Mouse (Mus musculus): Measurements from ENCODE around the gene Hal. TPM values are rescaled to one million over a fixed set of nuclear protein-coding genes. Genes with fewer than 3 reads are reported as not detected.
A peak's percentile ranks its signal among the peaks of the same experiment; 100 is the strongest.

Gene Hal
- polyA plus RNA-seq, 1 experiment from 2014 or later: not detected

- H3K27ac ChIP-seq (replicated peaks; ENCODE audit: low read depth, low read length): no peak overlapping the region
- ATAC-seq (replicated peaks; ENCODE audit: insufficient number of reproducible peaks, low FRiP score, low TSS enrichment, low read depth) (no peak), DNase-seq (ENCODE audit: low spot score) (no peak)
- WGBS: 89% methylated on average over 13 of the region's 13 CpGs
- no peaks in the 10 kb centered on the region; the same call in 1 of the 2 replicates for H3K36me3 ChIP-seq (replicated peaks; ENCODE audit: control insufficient read depth, insufficient read depth, low read depth, low read length)
- no peak overlapping the region for H3K4me3 ChIP-seq (ENCODE audit: low read depth, low read length)
- H3K27me3 ChIP-seq (ENCODE audit: control insufficient read depth, insufficient read depth, low read length): no peaks in the 10 kb centered on the region
- no peak overlapping the region for H3K9ac ChIP-seq (replicated peaks; ENCODE audit: low read length)
- no peaks in the 10 kb centered on the region for H3K9me3 ChIP-seq (replicated peaks; ENCODE audit: control insufficient read depth, low read length)
- H3K4me1 ChIP-seq (ENCODE audit: control insufficient read depth, insufficient read depth, low read length): no peaks in the 10 kb centered on the region
- no peak overlapping the region for H3K4me2 ChIP-seq (ENCODE audit: low read depth, low read length)
These were observed 25.0 kb upstream of the Hal start for GRCm38 (mm10) chr10:93463611-93464010.

- Histone ChIP-seq H3K27ac (replicated peaks; ENCODE audit: low read depth, low read length) (no peak overlapping the region), H3K9me3 (replicated peaks; ENCODE audit: control insufficient read depth, low read length) (no peaks in the 10 kb centered on the region), H3K4me3 (ENCODE audit: low read depth, low read length) (no peak overlapping the region), H3K4me1 (ENCODE audit: control insufficient read depth, insufficient read depth, low read length) (no peaks in the 10 kb centered on the region), H3K4me2 (ENCODE audit: low read depth, low read length) (no peak overlapping the region), H3K9ac (replicated peaks; ENCODE audit: low read length) (no peak overlapping the region), H3K36me3 (replicated peaks; ENCODE audit: control insufficient read depth, insufficient read depth, low read depth, low read length) (no peaks in the 10 kb centered on the region; the same call in none of the 2 replicates), H3K27me3 (ENCODE audit: control insufficient read depth, insufficient read depth, low read length) (no peaks in the 10 kb centered on the region)
- no peak for DNase-seq (ENCODE audit: low spot score)
- ATAC-seq (replicated peaks; ENCODE audit: insufficient number of reproducible peaks, low FRiP score, low TSS enrichment, low read depth): no peak
- 98% methylated on average over 4 of the region's 4 CpGs for WGBS
These were observed 21.3 kb upstream of the Hal start for GRCm38 (mm10) chr10:93467259-93467658.

GRCm38 (mm10) chr10:93467791-93468190 lies 20.8 kb upstream of the Hal start:
- 99% methylated on average over 3 of the region's 3 CpGs for WGBS
- no peak for DNase-seq (ENCODE audit: low spot score)
- H3K4me3 ChIP-seq (ENCODE audit: low read depth, low read length): no peak overlapping the region
- H3K27ac ChIP-seq (replicated peaks; ENCODE audit: low read depth, low read length): no peak overlapping the region
- H3K4me1 ChIP-seq (ENCODE audit: control insufficient read depth, insufficient read depth, low read length): no peaks in the 10 kb centered on the region
- no peaks in the 10 kb centered on the region; the same call in 1 of the 2 replicates for H3K36me3 ChIP-seq (replicated peaks; ENCODE audit: control insufficient read depth, insufficient read depth, low read depth, low read length)
- ATAC-seq (replicated peaks; ENCODE audit: insufficient number of reproducible peaks, low FRiP score, low TSS enrichment, low read depth): no peak
- no peak overlapping the region for H3K4me2 ChIP-seq (ENCODE audit: low read depth, low read length)
- H3K9me3 ChIP-seq (replicated peaks; ENCODE audit: control insufficient read depth, low read length): no peaks in the 10 kb centered on the region
- no peak overlapping the region for H3K9ac ChIP-seq (replicated peaks; ENCODE audit: low read length)
- H3K27me3 ChIP-seq (ENCODE audit: control insufficient read depth, insufficient read depth, low read length): no peaks in the 10 kb centered on the region

GRCm38 (mm10) chr10:93471415-93471814 lies 17.2 kb upstream of the Hal start:
- Histone ChIP-seq H3K27ac (replicated peaks; ENCODE audit: low read depth, low read length) (no peak overlapping the region), H3K4me1 (ENCODE audit: control insufficient read depth, insufficient read depth, low read length) (no peaks in the 10 kb centered on the region), H3K36me3 (replicated peaks; ENCODE audit: control insufficient read depth, insufficient read depth, low read depth, low read length) (peaks cover 2% of the 10 kb centered on the region; the same call in 1 of the 2 replicates), H3K9me3 (replicated peaks; ENCODE audit: control insufficient read depth, low read length) (no peaks in the 10 kb centered on the region), H3K4me3 (ENCODE audit: low read depth, low read length) (no peak overlapping the region), H3K4me2 (ENCODE audit: low read depth, low read length) (no peak overlapping the region), H3K9ac (replicated peaks; ENCODE audit: low read length) (no peak overlapping the region), H3K27me3 (ENCODE audit: control insufficient read depth, insufficient read depth, low read length) (no peaks in the 10 kb centered on the region)
- WGBS: 54% methylated on average over 11 of the region's 11 CpGs
- ATAC-seq (replicated peaks; ENCODE audit: insufficient number of reproducible peaks, low FRiP score, low TSS enrichment, low read depth): peak; percentile 39; the same call in 1 of the 2 replicates
- peak; percentile 86 for DNase-seq (ENCODE audit: low spot score)

GRCm38 (mm10) chr10:93484511-93484910 lies 4.1 kb upstream of the Hal start:
- H3K27ac ChIP-seq (replicated peaks; ENCODE audit: low read depth, low read length): no peak overlapping the region
- no peak for ATAC-seq (replicated peaks; ENCODE audit: insufficient number of reproducible peaks, low FRiP score, low TSS enrichment, low read depth)
- WGBS: 88% methylated on average over 8 of the region's 8 CpGs
- no peaks in the 10 kb centered on the region for H3K9me3 ChIP-seq (replicated peaks; ENCODE audit: control insufficient read depth, low read length)
- no peaks in the 10 kb centered on the region for H3K4me1 ChIP-seq (ENCODE audit: control insufficient read depth, insufficient read depth, low read length)
- no peaks in the 10 kb centered on the region for H3K27me3 ChIP-seq (ENCODE audit: control insufficient read depth, insufficient read depth, low read length)
- no peak overlapping the region for H3K9ac ChIP-seq (replicated peaks; ENCODE audit: low read length)
- H3K36me3 ChIP-seq (replicated peaks; ENCODE audit: control insufficient read depth, insufficient read depth, low read depth, low read length): no peaks in the 10 kb centered on the region; the same call in none of the 2 replicates
- H3K4me3 ChIP-seq (ENCODE audit: low read depth, low read length): no peak overlapping the region
- no peak overlapping the region for H3K4me2 ChIP-seq (ENCODE audit: low read depth, low read length)
- DNase-seq (ENCODE audit: low spot score): no peak

GRCm38 (mm10) chr10:93485055-93485691 lies 3.4 kb upstream of the Hal start:
- Histone ChIP-seq H3K4me1 (ENCODE audit: control insufficient read depth, insufficient read depth, low read length) (no peaks in the 10 kb centered on the region), H3K4me2 (ENCODE audit: low read depth, low read length) (no peak overlapping the region), H3K36me3 (replicated peaks; ENCODE audit: control insufficient read depth, insufficient read depth, low read depth, low read length) (no peaks in the 10 kb centered on the region; the same call in none of the 2 replicates), H3K4me3 (ENCODE audit: low read depth, low read length) (no peak overlapping the region), H3K9me3 (replicated peaks; ENCODE audit: control insufficient read depth, low read length) (no peaks in the 10 kb centered on the region), H3K27ac (replicated peaks; ENCODE audit: low read depth, low read length) (no peak overlapping the region), H3K9ac (replicated peaks; ENCODE audit: low read length) (no peak overlapping the region), H3K27me3 (ENCODE audit: control insufficient read depth, insufficient read depth, low read length) (no peaks in the 10 kb centered on the region)
- ATAC-seq (replicated peaks; ENCODE audit: insufficient number of reproducible peaks, low FRiP score, low TSS enrichment, low read depth) (peak; percentile 31; the same call in 1 of the 2 replicates), DNase-seq (ENCODE audit: low spot score) (peak; percentile 30)
- WGBS: 86% methylated on average over 8 of the region's 8 CpGs

GRCm38 (mm10) chr10:93486622-93487021 lies 1.9 kb upstream of the Hal start:
- no peak for ATAC-seq (replicated peaks; ENCODE audit: insufficient number of reproducible peaks, low FRiP score, low TSS enrichment, low read depth)
- H3K9me3 ChIP-seq (replicated peaks; ENCODE audit: control insufficient read depth, low read length): no peaks in the 10 kb centered on the region
- no peaks in the 10 kb centered on the region; the same call in 1 of the 2 replicates for H3K36me3 ChIP-seq (replicated peaks; ENCODE audit: control insufficient read depth, insufficient read depth, low read depth, low read length)
- DNase-seq (ENCODE audit: low spot score): peak; percentile 73
- H3K27ac ChIP-seq (replicated peaks; ENCODE audit: low read depth, low read length): no peak overlapping the region
- H3K9ac ChIP-seq (replicated peaks; ENCODE audit: low read length): no peak overlapping the region
- H3K4me2 ChIP-seq (ENCODE audit: low read depth, low read length): no peak overlapping the region
- H3K4me1 ChIP-seq (ENCODE audit: control insufficient read depth, insufficient read depth, low read length): no peaks in the 10 kb centered on the region
- H3K4me3 ChIP-seq (ENCODE audit: low read depth, low read length): no peak overlapping the region
- H3K27me3 ChIP-seq (ENCODE audit: control insufficient read depth, insufficient read depth, low read length): no peaks in the 10 kb centered on the region
- WGBS: 33% methylated on average over 4 of the region's 4 CpGs

- DNase-seq (ENCODE audit: low spot score) (no peak), ATAC-seq (replicated peaks; ENCODE audit: insufficient number of reproducible peaks, low FRiP score, low TSS enrichment, low read depth) (no peak)
- no peaks in the 10 kb centered on the region for H3K9me3 ChIP-seq (replicated peaks; ENCODE audit: control insufficient read depth, low read length)
- H3K36me3 ChIP-seq (replicated peaks; ENCODE audit: control insufficient read depth, insufficient read depth, low read depth, low read length): no peaks in the 10 kb centered on the region; the same call in 1 of the 2 replicates
- 78% methylated on average over 6 of the region's 6 CpGs for WGBS
- H3K4me2 ChIP-seq (ENCODE audit: low read depth, low read length): no peak overlapping the region
- no peak overlapping the region for H3K9ac ChIP-seq (replicated peaks; ENCODE audit: low read length)
- H3K4me3 ChIP-seq (ENCODE audit: low read depth, low read length): no peak overlapping the region
- no peaks in the 10 kb centered on the region for H3K27me3 ChIP-seq (ENCODE audit: control insufficient read depth, insufficient read depth, low read length)
- no peak overlapping the region for H3K27ac ChIP-seq (replicated peaks; ENCODE audit: low read depth, low read length)
- H3K4me1 ChIP-seq (ENCODE audit: control insufficient read depth, insufficient read depth, low read length): no peaks in the 10 kb centered on the region
These were observed 259 bp downstream of the Hal start for GRCm38 (mm10) chr10:93488828-93489226.
